Mouse (Mus musculus): ENCODE measurements around the gene Rad54l2. TPM values are rescaled to one million over a fixed set of nuclear protein-coding genes. Genes with fewer than 3 reads are reported as not detected.

The Rad54l2 gene
- total and polyA plus RNA-seq, 2 experiments: 8.1 to 21.5 TPM

DNA sequence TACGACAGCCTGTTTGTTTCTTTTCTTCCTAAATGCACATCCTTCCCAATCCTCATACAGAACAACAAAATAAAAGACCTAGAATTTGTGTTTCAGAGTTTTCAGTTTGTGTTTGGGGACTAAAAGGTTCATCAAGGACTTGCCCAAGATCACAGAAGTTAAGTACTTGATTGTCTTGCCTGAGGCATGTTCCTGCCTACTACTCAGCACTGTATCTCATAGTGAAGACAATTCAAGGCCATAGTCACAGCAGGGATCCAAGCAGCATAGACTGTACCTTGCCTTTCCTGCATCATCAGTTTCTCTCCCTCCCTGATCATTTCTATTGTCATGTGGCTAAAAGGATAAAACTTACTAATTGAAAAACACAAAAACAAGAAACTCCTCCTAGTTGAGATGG is 49.0 kb downstream of the Rad54l2 start:
- no peak overlapping the region for H3K9ac ChIP-seq (ENCODE audit: low read depth, low read length)
- DNase-seq (ENCODE audit: extremely low read depth, low read depth, low spot score): peak; percentile 49
- no peak overlapping the region for H3K4me3 ChIP-seq (ENCODE audit: insufficient read depth, low read depth, low read length)
- no peaks in the 10 kb centered on the region for H3K36me3 ChIP-seq (ENCODE audit: control insufficient read depth, insufficient read depth, low read length)
- 84% methylated on average over 1 of the region's 1 CpGs for WGBS
- H3K79me2 ChIP-seq (ENCODE audit: control insufficient read depth, insufficient read depth, low read length): peaks cover 10% of the 10 kb centered on the region; the same call in 1 of the 2 replicates
- H3K27me3 ChIP-seq (ENCODE audit: control insufficient read depth, insufficient read depth, low read length): no peaks in the 10 kb centered on the region
- TF ChIP-seq CTCF (IDR thresholded peaks at IDR 0.05; ENCODE audit: low read depth, low read length) (no peak), POLR2A (IDR thresholded peaks at IDR 0.05; ENCODE audit: extremely low read depth, insufficient read depth, low read length) (no peak)
- peak overlapping the region; percentile 95 for H3K27ac ChIP-seq (replicated peaks; ENCODE audit: insufficient read depth, low read depth, low read length)
- peaks cover 14% of the 10 kb centered on the region for H3K4me1 ChIP-seq (ENCODE audit: control insufficient read depth, insufficient read depth, low read length)

DNA sequence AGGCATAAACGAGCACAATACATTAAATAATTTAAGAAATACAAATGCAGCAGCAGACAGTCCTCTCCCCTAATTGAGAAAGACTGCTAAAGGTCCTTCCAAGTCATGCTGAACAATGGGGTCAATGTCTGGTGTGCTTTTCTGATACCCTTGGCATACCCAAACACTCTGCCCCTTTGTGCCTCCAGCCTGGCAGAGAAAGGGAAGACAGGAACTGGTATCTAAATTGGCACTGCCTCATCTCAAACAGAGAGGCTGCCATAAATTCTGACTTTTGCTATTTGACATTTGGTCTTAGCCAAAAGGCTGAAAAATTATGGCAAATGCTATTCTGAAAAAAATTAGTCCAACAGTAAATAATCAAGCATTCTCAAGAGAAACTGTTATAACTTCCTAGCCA is 49.9 kb downstream of the Rad54l2 start:
- Histone ChIP-seq H3K9ac (ENCODE audit: low read depth, low read length) (no peak overlapping the region), H3K36me3 (ENCODE audit: control insufficient read depth, insufficient read depth, low read length) (no peaks in the 10 kb centered on the region), H3K4me1 (ENCODE audit: control insufficient read depth, insufficient read depth, low read length) (peaks cover 14% of the 10 kb centered on the region), H3K27me3 (ENCODE audit: control insufficient read depth, insufficient read depth, low read length) (no peaks in the 10 kb centered on the region), H3K4me3 (ENCODE audit: insufficient read depth, low read depth, low read length) (no peak overlapping the region), H3K79me2 (ENCODE audit: control insufficient read depth, insufficient read depth, low read length) (peaks cover 10% of the 10 kb centered on the region; the same call in 1 of the 2 replicates), H3K27ac (replicated peaks; ENCODE audit: insufficient read depth, low read depth, low read length) (peak overlapping the region; percentile 95)
- peak; percentile 99 for DNase-seq (ENCODE audit: extremely low read depth, low read depth, low spot score)
- TF ChIP-seq POLR2A (IDR thresholded peaks at IDR 0.05; ENCODE audit: extremely low read depth, insufficient read depth, low read length) (no peak), CTCF (IDR thresholded peaks at IDR 0.05; ENCODE audit: low read depth, low read length) (no peak)
- 9% methylated on average over 1 of the region's 1 CpGs for WGBS

DNA sequence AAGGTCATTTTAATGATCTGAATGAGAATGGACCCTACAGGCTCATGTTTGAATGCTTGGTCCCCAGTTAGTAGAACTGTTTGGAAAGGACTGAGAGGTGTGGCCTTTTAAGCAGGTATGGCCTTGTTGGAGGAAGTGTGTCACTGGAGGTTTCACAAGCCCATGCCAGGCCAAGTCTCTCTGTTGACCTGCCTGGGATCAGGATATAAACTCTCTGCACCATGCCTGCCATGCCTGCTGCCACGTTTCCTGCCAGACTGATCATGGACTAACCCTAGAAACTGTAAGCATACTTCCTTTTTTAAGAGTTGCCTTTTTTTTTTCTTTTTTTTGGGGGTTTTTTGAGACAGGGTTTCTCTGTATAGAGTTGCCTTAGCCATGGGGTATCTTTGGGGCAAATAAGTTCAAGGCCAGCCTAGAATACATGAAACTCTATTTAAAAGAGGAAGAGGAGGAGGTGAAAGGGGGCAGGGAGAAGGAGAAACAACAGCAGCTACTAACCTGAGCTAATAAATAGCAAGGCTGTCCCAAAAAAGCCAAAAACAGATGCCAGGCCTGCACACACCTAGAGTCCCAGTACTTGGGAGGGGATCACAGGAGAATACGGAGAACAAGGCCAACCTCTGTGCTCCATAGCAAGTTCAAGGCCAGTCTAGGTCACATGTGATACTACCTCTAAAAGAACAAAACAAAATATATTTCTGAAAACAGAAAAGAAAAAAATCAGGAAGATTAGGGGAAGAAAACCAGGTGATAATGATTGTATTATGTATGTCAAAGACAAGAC is 50.6 kb downstream of the Rad54l2 start:
- Histone ChIP-seq H3K27me3 (ENCODE audit: control insufficient read depth, insufficient read depth, low read length) (no peaks in the 10 kb centered on the region), H3K9ac (ENCODE audit: low read depth, low read length) (no peak overlapping the region), H3K4me1 (ENCODE audit: control insufficient read depth, insufficient read depth, low read length) (peaks cover 16% of the 10 kb centered on the region), H3K27ac (replicated peaks; ENCODE audit: insufficient read depth, low read depth, low read length) (peak overlapping the region; percentile 93), H3K4me3 (ENCODE audit: insufficient read depth, low read depth, low read length) (no peak overlapping the region), H3K79me2 (ENCODE audit: control insufficient read depth, insufficient read depth, low read length) (peaks cover 14% of the 10 kb centered on the region; the same call in 1 of the 2 replicates), H3K36me3 (ENCODE audit: control insufficient read depth, insufficient read depth, low read length) (no peaks in the 10 kb centered on the region)
- WGBS: 24% methylated on average over 2 of the region's 2 CpGs
- no peak for TF ChIP-seq POLR2A (IDR thresholded peaks at IDR 0.05; ENCODE audit: extremely low read depth, insufficient read depth, low read length)
- no peak for TF ChIP-seq CTCF (IDR thresholded peaks at IDR 0.05; ENCODE audit: low read depth, low read length)
- peak; percentile 84 for DNase-seq (ENCODE audit: extremely low read depth, low read depth, low spot score)

DNA sequence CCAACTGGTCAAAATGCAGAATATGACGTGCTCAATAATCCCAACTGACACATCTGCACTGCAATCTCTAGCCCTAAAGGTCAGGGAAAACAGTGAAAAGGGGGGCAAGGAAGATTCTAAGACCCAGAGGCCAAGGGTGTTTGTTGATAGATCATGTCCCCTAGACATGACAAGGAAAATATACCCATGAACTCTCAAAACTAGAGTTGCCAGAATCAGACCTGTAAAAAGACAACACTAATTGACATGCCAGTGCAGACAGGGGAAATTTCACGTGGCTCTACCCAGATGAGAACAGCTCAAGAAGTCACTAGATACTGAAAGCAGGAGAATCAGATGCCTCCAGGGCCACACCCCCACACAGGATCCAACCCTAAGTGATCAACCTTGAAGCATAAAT is 55.3 kb downstream of the Rad54l2 start:
- Histone ChIP-seq H3K4me1 (ENCODE audit: control insufficient read depth, insufficient read depth, low read length) (peaks cover 10% of the 10 kb centered on the region), H3K79me2 (ENCODE audit: control insufficient read depth, insufficient read depth, low read length) (peaks cover 23% of the 10 kb centered on the region), H3K4me3 (ENCODE audit: insufficient read depth, low read depth, low read length) (no peak overlapping the region), H3K36me3 (ENCODE audit: control insufficient read depth, insufficient read depth, low read length) (no peaks in the 10 kb centered on the region), H3K27ac (replicated peaks; ENCODE audit: insufficient read depth, low read depth, low read length) (no peak overlapping the region), H3K27me3 (ENCODE audit: control insufficient read depth, insufficient read depth, low read length) (no peaks in the 10 kb centered on the region), H3K9ac (ENCODE audit: low read depth, low read length) (no peak overlapping the region)
- DNase-seq (ENCODE audit: extremely low read depth, low read depth, low spot score): no peak
- TF ChIP-seq POLR2A (IDR thresholded peaks at IDR 0.05; ENCODE audit: extremely low read depth, insufficient read depth, low read length) (no peak), CTCF (IDR thresholded peaks at IDR 0.05; ENCODE audit: low read depth, low read length) (no peak)
- 63% methylated on average over 2 of the region's 2 CpGs for WGBS

DNA sequence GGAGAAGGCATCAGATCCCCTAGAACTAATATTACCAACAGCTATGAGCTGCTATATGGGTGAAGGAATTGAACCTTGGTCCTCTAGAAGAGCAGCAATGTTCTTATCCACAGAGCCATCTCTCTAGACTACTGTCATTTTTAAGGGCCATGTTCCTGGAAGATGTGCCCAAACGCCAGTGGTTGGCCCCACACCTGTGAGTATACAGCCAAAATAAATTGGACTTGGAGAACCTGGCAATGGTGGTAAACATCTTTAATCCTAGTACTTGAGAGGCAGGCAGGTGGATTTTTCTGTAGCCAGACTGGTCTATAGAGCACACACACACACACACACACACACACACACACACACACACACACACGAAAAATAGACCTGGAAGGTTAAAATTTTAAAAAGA is 59.6 kb downstream of the Rad54l2 start:
- Histone ChIP-seq H3K9ac (ENCODE audit: low read depth, low read length) (no peak overlapping the region), H3K36me3 (ENCODE audit: control insufficient read depth, insufficient read depth, low read length) (no peaks in the 10 kb centered on the region), H3K27ac (replicated peaks; ENCODE audit: insufficient read depth, low read depth, low read length) (no peak overlapping the region), H3K4me1 (ENCODE audit: control insufficient read depth, insufficient read depth, low read length) (peaks cover 18% of the 10 kb centered on the region), H3K4me3 (ENCODE audit: insufficient read depth, low read depth, low read length) (no peak overlapping the region), H3K79me2 (ENCODE audit: control insufficient read depth, insufficient read depth, low read length) (peaks cover 21% of the 10 kb centered on the region), H3K27me3 (ENCODE audit: control insufficient read depth, insufficient read depth, low read length) (no peaks in the 10 kb centered on the region)
- DNase-seq (ENCODE audit: extremely low read depth, low read depth, low spot score): peak; percentile 73
- TF ChIP-seq POLR2A (IDR thresholded peaks at IDR 0.05; ENCODE audit: extremely low read depth, insufficient read depth, low read length) (no peak), CTCF (IDR thresholded peaks at IDR 0.05; ENCODE audit: low read depth, low read length) (no peak)
- 47% methylated on average over 2 of the region's 2 CpGs for WGBS

DNA sequence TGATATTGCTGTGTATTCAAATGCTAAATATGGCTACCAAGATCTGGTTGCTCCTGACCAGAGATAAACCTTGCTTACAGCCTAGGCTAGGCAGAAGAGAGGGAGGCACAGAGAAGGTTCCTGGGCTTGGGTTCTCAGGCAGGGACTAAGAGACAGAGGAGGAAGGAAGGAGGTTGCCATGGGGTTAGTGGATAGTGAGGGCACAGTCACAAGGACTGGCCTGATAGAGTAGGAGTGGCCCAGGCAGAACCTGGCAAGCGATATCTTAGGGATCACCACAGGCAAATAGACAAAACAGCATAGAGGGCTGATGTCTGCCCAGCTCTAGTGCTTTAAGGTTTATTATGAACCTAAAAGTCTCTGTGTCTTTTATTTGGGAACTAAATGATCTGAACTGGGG is 62.1 kb downstream of the Rad54l2 start:
- H3K27me3 ChIP-seq (ENCODE audit: control insufficient read depth, insufficient read depth, low read length): no peaks in the 10 kb centered on the region
- H3K27ac ChIP-seq (replicated peaks; ENCODE audit: insufficient read depth, low read depth, low read length): peak overlapping the region; percentile 94
- H3K36me3 ChIP-seq (ENCODE audit: control insufficient read depth, insufficient read depth, low read length): peaks cover 3% of the 10 kb centered on the region
- H3K4me3 ChIP-seq (ENCODE audit: insufficient read depth, low read depth, low read length): no peak overlapping the region
- peaks cover 18% of the 10 kb centered on the region for H3K79me2 ChIP-seq (ENCODE audit: control insufficient read depth, insufficient read depth, low read length)
- no peak for TF ChIP-seq POLR2A (IDR thresholded peaks at IDR 0.05; ENCODE audit: extremely low read depth, insufficient read depth, low read length)
- TF ChIP-seq CTCF (IDR thresholded peaks at IDR 0.05; ENCODE audit: low read depth, low read length): no peak
- H3K4me1 ChIP-seq (ENCODE audit: control insufficient read depth, insufficient read depth, low read length): peaks cover 27% of the 10 kb centered on the region
- 29% methylated on average over 1 of the region's 1 CpGs for WGBS
- peak; percentile 82 for DNase-seq (ENCODE audit: extremely low read depth, low read depth, low spot score)
- no peak overlapping the region for H3K9ac ChIP-seq (ENCODE audit: low read depth, low read length)

All from liver, adult 2 months (tissue).